In genomic region chr12:26635665-26636241, GRCm38 (mm10) we compare ENCODE assay signal across 16 mouse cellular contexts.
DNase-seq lines count a peak whose midpoint lies in the region; ATAC-seq and TF ChIP-seq lines count a peak whose summit lies in the region.
"Had no signal": no experiment of that assay in that cellular context is flagged by ENCODE, and none has a peak within 500 bp of the region (broad histone marks: within the 10 kb centered on the region; RNA-seq: fewer than 3 reads in every experiment).

No protein-coding gene starts in this region.

- no peaks in the 10 kb centered on the region for H3K36me3 ChIP-seq in lung, embryonic 16.5 days (ENCODE audit: control insufficient read depth, insufficient read depth, low read length)
- H3K36me3 ChIP-seq in forebrain, embryonic 12.5 days (replicated peaks) = no peaks in the 10 kb centered on the region
- no peaks in the 10 kb centered on the region for H3K36me3 ChIP-seq in hindbrain, postnatal 0 days (ENCODE audit: insufficient read depth, low read length)

- 34% methylated on average over 4 of the region's 4 CpGs for WGBS in lung, embryonic 16.5 days
- WGBS in forebrain, embryonic 12.5 days = 34% methylated on average over 4 of the region's 4 CpGs
- 23% methylated on average over 4 of the region's 4 CpGs for WGBS in hindbrain, postnatal 0 days

- H3K4me3 ChIP-seq in lung, embryonic 16.5 days (ENCODE audit: low read length) = no peak overlapping the region
- no peak overlapping the region for H3K4me3 ChIP-seq in forebrain, embryonic 12.5 days (replicated peaks)
- H3K4me3 ChIP-seq in hindbrain, postnatal 0 days (ENCODE audit: low read length) = no peak overlapping the region

- peak; percentile 23; the same call in 1 of the 2 replicates for ATAC-seq in lung, embryonic 16.5 days (ENCODE audit: low read depth)
- ATAC-seq in forebrain, embryonic 12.5 days (ENCODE audit: low FRiP score) = peak; percentile 51; the same call in 1 of the 2 replicates
- ATAC-seq in hindbrain, postnatal 0 days = no peak
- ATAC-seq in frontal cortex, adult (ENCODE audit: low TSS enrichment) = no peak
- ATAC-seq: CD4-positive, CD25-positive, alpha-beta regulatory T cell, adult 4 months; Patski had no signal

- H3K9ac ChIP-seq in lung, embryonic 16.5 days (ENCODE audit: low read length) = no peak overlapping the region
- H3K9ac ChIP-seq in forebrain, embryonic 12.5 days = no peak overlapping the region
- H3K9ac ChIP-seq in hindbrain, postnatal 0 days (replicated peaks; ENCODE audit: low read length) = no peak overlapping the region

- TF ChIP-seq CTCF in hindbrain, postnatal 0 days (IDR thresholded peaks at IDR 0.05; ENCODE audit: low read depth) = no peak

- no peaks in the 10 kb centered on the region for H3K9me3 ChIP-seq in lung, embryonic 16.5 days (ENCODE audit: control insufficient read depth, low read length)
- H3K9me3 ChIP-seq in forebrain, embryonic 12.5 days = no peaks in the 10 kb centered on the region
- no peaks in the 10 kb centered on the region for H3K9me3 ChIP-seq in hindbrain, postnatal 0 days (ENCODE audit: low read length)

- H3K4me1 ChIP-seq in lung, embryonic 16.5 days (replicated peaks; ENCODE audit: control insufficient read depth, insufficient read depth, low read length) = no peaks in the 10 kb centered on the region
- H3K4me1 ChIP-seq in forebrain, embryonic 12.5 days = peaks cover 36% of the 10 kb centered on the region
- peaks cover 17% of the 10 kb centered on the region; the same call in 1 of the 2 replicates for H3K4me1 ChIP-seq in hindbrain, postnatal 0 days (ENCODE audit: insufficient read depth, low read length)

- H3K27ac ChIP-seq in lung, embryonic 16.5 days (ENCODE audit: low read length) = no peak overlapping the region
- peak overlapping the region; percentile 83 for H3K27ac ChIP-seq in forebrain, embryonic 12.5 days
- H3K27ac ChIP-seq in hindbrain, postnatal 0 days = no peak overlapping the region; the same call in 1 of the 2 replicates
- H3K27ac ChIP-seq: macrophage had no signal

- H3K27me3 ChIP-seq in lung, embryonic 16.5 days (ENCODE audit: control insufficient read depth, insufficient read depth, low read depth, low read length) = no peaks in the 10 kb centered on the region
- H3K27me3 ChIP-seq in forebrain, embryonic 12.5 days = no peaks in the 10 kb centered on the region
- H3K27me3 ChIP-seq in hindbrain, postnatal 0 days (ENCODE audit: insufficient read depth, low read length) = no peaks in the 10 kb centered on the region
- H3K27me3 ChIP-seq: Patski had no signal

- no peak overlapping the region for H3K4me2 ChIP-seq in lung, embryonic 16.5 days (ENCODE audit: low read depth, low read length)
- no peak overlapping the region for H3K4me2 ChIP-seq in forebrain, embryonic 12.5 days
- no peak overlapping the region for H3K4me2 ChIP-seq in hindbrain, postnatal 0 days (ENCODE audit: low read depth, low read length)

- DNase-seq in lung, postnatal 10 days = no peak
- DNase-seq in hindbrain, postnatal 0 days (ENCODE audit: low spot score) = peak; percentile 16
- DNase-seq in retina, postnatal 1 day = peak; percentile 54
- no peak for DNase-seq in B cell, adult 2 months
- DNase-seq: adrenal gland, postnatal 25 days; cerebellum, adult 18-20 months; gastrocnemius, postnatal 25 days; heart, postnatal 14 days; layer of hippocampus, postnatal 36 days; thymus, adult 18-20 months had no signal

Comparison
In these comparisons a context has a peak if more than half of its experiments do, and no peak if none do; other contexts are left out.
1. ATAC-seq: peak in lung, embryonic 16.5 days (single experiment) and forebrain, embryonic 12.5 days (single experiment); none in hindbrain, postnatal 0 days (single experiment) and frontal cortex, adult (single experiment).
2. DNase-seq: peak in hindbrain, postnatal 0 days (single experiment) and retina, postnatal 1 day (single experiment); none in lung, postnatal 10 days (single experiment) and B cell, adult 2 months (0 of 2).